Mouse (Mus musculus) olfactory bulb, adult 2 months (tissue): ENCODE results near the gene Pax4.

ENCODE experiments used
- CTCF ChIP-seq: fragments of 200-500 bp; IDR thresholded peaks from 2 replicates; pipeline ENCODE4 v1.5.1; 2012; ENCODE audit warnings: low read depth, mild to moderate bottlenecking, low read length, moderate library complexity; ENCODE audit not compliant: insufficient read depth
- POLR2A ChIP-seq: fragments of 200-500 bp; IDR thresholded peaks from 2 replicates; pipeline ENCODE4 v1.6.1; 2012; ENCODE audit warnings: mild to moderate bottlenecking, low read depth, low read length, moderate library complexity; ENCODE audit not compliant: insufficient read depth

DNA sequence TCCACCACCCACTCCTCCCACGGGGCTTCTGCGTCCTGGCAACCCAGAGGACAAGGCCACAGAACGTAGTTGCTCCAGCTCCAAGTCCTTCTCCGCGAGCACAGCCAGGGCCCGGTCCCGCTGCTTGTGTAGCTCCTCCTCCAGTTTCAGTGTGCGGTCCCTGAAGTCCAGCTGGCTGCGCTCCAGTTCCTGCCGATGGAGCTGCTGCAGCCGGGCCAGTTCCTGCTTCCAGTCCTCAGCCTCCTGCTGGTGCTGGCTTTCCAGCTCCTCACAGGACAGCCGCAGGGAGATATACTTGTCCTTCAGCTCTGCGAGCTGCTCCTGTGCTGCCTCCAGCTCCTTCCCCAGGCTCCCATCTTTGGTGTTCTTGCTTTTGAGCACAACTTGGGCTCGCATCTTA is 30.7 kb downstream of the Pax4 start:
- TF ChIP-seq CTCF (no peak), POLR2A (no peak)
